Mouse (Mus musculus): ENCODE data around the gene Stk24.

Gene Stk24

GRCm38 (mm10) chr14:121285379-121286120, 94.3 kb downstream of the Stk24 start:
- in situ Hi-C loops (cut with MboI; ENCODE audit: unreplicated experiment in 2 of 2), result no loop called here

DNA sequence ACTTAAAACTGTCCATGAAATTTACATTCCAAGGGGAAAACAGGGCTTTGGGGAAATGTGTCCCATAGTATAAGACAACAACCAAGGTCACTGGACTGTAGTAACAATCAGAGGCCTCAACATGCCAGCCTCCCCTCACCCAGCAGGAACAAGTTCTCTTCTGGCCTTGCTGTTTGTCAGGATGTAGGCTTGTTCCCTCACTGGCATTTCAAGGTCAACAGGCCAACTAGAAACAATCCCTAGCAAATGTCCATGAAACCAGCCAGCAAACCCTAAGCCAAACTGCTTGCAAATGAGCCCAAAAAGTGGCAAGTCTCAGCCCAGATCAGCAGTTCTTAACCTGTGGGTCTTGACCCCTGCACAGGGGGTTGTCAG, 98.5 kb downstream of the Stk24 start:
- in situ Hi-C loops (cut with MboI; ENCODE audit: unreplicated experiment in 2 of 2), result loop anchor here in 1 of 2 experiments (5.0 kb wide), 1 partner anchor 101 kb away; the partner anchor contains the start of gene Stk24

GRCm38 (mm10) chr14:121280601-121281335, 99.0 kb downstream of the Stk24 start:
- in situ Hi-C loops (cut with MboI; ENCODE audit: unreplicated experiment in 2 of 2), result loop anchor here in 1 of 2 experiments (5.0 kb wide), 1 partner anchor 102 kb away; the partner anchor contains the start of gene Stk24

DNA sequence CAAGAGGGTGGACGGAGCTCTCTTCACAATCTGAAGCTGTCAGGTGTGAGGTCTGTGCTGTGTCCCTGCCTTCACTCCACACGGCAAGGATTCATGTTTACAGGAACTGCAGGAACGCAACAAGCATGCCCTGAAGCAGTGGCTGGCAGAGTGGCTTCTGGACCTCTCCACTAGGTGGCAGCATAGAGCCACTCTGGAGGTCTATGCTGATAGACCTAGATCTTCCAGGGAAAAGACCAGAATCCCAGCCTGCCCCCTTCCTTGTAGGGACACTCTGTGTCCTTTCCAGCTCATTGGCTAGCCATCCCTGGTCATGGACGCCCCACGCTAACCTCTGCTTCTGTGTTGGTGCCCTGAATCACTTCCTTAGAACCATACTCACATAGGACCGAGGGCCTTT, 100.7 kb downstream of the Stk24 start:
- in situ Hi-C loops (cut with MboI; ENCODE audit: unreplicated experiment in 2 of 2), result loop anchor here in 1 of 2 experiments (5.0 to 10.0 kb wide), 2 partner anchors 148 to 444 kb away; no protein-coding TSS in a partner anchor

GRCm38 (mm10) chr14:121276016-121276415, 103.8 kb downstream of the Stk24 start:
- in situ Hi-C loops (cut with MboI; ENCODE audit: unreplicated experiment in 2 of 2), result loop anchor here in 1 of 2 experiments (5.0 to 10.0 kb wide), 2 partner anchors 151 to 441 kb away; no protein-coding TSS in a partner anchor

DNA sequence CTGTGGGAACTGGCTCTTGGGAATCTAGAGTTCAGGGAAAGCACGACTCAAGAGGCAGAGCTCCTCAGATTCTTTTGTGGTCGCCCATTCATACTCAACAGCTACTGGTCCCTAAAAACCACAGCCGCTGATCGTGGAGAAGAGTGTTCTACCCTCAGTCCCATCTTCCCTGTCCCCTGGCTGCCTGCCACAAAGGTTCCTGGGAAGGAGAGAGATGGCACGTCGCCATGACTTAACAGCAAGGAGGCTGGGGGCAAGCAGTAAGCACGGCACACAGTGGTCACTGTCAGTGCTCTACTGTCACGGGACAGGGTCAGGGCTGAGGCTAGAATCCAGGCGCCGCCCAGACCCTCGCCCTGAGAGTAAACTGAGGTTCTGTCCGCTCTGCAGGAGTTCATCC, 104.8 kb downstream of the Stk24 start:
- in situ Hi-C loops (cut with MboI; ENCODE audit: unreplicated experiment in 2 of 2), result loop anchor here (5.0 to 10.0 kb wide), 4 partner anchors 152 to 440 kb away; no protein-coding TSS in a partner anchor

- in situ Hi-C loops (cut with MboI; ENCODE audit: unreplicated experiment in 2 of 2), result loop anchor here (5.0 to 10.0 kb wide), 3 partner anchors 162 to 436 kb away; no protein-coding TSS in a partner anchor
These were observed 109.3 kb downstream of the Stk24 start for GRCm38 (mm10) chr14:121270490-121270889.

DNA sequence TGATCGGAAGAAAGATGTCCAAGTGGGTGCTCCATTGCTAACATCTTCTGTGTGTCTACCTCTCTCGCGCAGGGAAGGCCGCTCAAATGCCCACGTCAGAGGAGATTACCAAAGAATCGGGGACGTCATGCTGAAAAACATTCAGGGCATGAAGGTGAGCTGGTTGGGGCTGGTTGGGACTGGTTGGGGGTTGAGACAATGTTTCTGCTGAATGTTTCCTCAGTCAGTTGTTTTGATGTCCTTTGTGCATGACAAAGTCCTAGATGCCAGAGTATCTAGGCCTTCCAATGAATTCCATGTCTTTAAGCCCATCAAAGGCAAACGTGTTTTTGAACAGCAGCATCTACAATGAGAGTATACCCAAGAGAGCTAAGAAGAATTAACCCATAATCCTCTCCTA, 112.0 kb downstream of the Stk24 start:
- in situ Hi-C loops (cut with MboI; ENCODE audit: unreplicated experiment in 2 of 2), result loop anchor here (5.0 to 10.0 kb wide), 2 partner anchors 307 to 310 kb away; no protein-coding TSS in a partner anchor

DNA sequence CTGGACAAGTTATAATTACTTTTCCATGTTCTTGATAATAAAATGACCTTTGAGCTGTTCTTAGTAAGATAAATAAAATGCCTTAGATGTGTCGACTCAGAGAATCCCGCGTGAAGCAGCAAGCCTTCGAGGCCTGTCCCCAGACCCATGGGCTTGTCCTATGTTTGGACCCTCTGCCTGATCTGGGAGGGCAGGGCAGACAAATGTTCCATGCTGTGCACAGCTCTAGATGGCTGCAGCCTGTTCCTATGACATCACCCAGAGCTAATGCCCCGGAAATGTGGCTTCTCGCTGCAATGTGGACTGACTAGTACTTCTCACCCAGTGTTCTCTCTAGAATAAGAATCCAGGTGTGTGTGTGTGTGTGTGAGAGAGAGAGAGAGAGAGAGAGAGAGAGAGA, 115.4 kb downstream of the Stk24 start:
- in situ Hi-C loops (cut with MboI; ENCODE audit: unreplicated experiment in 2 of 2), result loop anchor here in 1 of 2 experiments (10.0 kb wide), 1 partner anchor 310 kb away; no protein-coding TSS in a partner anchor

- in situ Hi-C loops (cut with MboI; ENCODE audit: unreplicated experiment in 2 of 2), result loop anchor here in 1 of 2 experiments (10.0 kb wide), 1 partner anchor 311 kb away; no protein-coding TSS in a partner anchor
These were observed 115.9 kb downstream of the Stk24 start for GRCm38 (mm10) chr14:121263912-121264311.

GRCm38 (mm10) chr14:121262606-121263005, 117.2 kb downstream of the Stk24 start:
- in situ Hi-C loops (cut with MboI; ENCODE audit: unreplicated experiment in 2 of 2), result loop anchor here in 1 of 2 experiments (10.0 kb wide), 1 partner anchor 312 kb away; no protein-coding TSS in a partner anchor

DNA sequence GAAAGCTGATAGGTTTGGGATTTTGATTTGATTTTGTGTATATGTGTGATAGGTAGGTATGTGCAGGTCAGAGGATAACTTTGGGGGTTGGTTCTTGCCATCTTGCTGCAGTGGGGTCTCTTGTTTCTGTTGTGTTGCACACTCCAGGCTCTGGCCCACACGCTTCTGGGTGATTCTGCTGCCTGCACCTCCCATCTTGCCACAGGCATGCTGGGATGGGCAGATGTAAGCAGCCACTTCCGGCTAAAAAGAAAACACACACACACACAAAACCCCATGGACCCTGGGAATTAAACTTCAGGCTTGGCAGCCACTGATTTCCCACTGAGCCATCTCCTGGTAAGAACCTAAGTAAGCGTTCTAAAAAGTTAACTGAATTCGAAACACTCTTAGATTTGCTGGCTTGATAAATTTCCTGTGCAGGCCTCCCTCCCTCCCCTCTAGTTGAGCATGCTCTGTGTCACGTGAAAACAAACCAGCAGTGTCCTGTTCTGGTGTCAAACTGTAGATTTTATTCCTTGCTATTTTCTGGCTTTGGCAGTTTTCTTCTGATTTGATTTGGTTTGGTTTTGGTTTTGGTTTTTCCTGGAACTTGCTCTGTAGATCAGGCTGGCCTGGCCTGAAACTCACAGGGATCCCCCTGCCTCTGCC, 118.5 kb downstream of the Stk24 start:
- in situ Hi-C loops (cut with MboI; ENCODE audit: unreplicated experiment in 2 of 2), result loop anchor here in 1 of 2 experiments (10.0 kb wide), 1 partner anchor 313 kb away; no protein-coding TSS in a partner anchor

DNA sequence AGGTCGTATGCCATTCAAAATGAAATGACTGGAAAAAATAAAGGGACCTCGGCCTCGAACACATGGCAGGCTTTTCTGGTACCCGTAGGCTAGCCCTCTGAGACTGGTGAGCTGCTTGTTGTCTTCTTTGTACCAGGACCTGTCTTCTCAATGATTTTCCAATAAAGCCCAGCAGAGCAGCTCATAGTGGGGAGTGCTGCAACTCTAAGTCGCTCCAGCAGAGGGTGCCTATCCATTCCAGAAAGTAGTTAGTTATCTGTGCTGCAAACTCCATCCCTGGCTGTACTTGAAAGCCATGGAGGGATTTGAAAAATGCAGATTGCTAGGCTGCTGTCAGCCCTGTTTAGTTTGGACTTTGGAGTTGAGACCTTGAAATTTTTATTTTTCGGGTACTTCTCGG, 120.0 kb downstream of the Stk24 start:
- in situ Hi-C loops (cut with MboI; ENCODE audit: unreplicated experiment in 2 of 2), result loop anchor here in 1 of 2 experiments (10.0 kb wide), 1 partner anchor 315 kb away; no protein-coding TSS in a partner anchor

GRCm38 (mm10) chr14:121259332-121259731, 120.5 kb downstream of the Stk24 start:
- in situ Hi-C loops (cut with MboI; ENCODE audit: unreplicated experiment in 2 of 2), result no loop called here

DNA sequence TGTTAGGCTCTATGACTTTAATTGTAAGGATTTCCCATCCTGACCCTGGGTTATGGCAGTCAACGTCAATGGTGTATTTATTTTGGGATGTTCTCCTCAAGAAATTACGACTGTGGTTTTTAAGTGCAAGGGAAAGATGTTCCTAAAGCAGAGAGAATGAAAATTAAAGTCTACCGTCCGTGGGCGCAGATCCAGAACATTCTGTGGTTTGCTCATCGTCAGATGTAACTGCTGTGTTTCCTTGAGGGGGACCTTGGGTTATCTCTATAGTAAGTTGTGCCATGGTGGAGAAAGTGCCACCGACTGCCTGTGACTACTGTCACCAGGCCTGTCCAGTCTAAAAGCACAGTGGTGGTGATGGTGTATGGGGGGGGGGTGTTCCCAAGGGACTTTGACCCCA, 122.9 kb downstream of the Stk24 start:
- in situ Hi-C loops (cut with MboI; ENCODE audit: unreplicated experiment in 2 of 2), result no loop called here

- in situ Hi-C loops (cut with MboI; ENCODE audit: unreplicated experiment in 2 of 2), result no loop called here
These were observed 124.3 kb downstream of the Stk24 start for GRCm38 (mm10) chr14:121255469-121255868.

DNA sequence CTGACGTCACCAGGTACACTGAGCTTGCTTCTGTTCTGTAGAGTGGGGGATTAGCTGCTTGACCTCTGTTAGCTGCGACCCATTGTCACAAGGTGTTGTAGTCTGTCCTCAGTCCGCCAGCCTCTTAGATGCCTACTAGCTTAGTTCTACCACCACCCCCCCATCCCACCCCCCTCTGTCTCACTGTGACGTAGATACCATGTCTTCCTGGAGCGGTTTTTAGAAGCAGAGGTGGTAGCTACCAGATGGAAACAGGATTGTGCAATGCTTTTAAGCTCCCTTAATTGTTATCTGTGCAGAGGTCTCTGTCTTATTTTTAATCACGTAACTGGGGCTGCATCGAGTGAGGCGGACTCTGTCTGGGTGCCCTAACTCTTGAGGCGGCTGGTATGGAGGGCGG, 124.9 kb downstream of the Stk24 start:
- in situ Hi-C loops (cut with MboI; ENCODE audit: unreplicated experiment in 2 of 2), result no loop called here

- in situ Hi-C loops (cut with MboI; ENCODE audit: unreplicated experiment in 2 of 2), result no loop called here
These were observed 127.3 kb downstream of the Stk24 start for GRCm38 (mm10) chr14:121252542-121252941.

DNA sequence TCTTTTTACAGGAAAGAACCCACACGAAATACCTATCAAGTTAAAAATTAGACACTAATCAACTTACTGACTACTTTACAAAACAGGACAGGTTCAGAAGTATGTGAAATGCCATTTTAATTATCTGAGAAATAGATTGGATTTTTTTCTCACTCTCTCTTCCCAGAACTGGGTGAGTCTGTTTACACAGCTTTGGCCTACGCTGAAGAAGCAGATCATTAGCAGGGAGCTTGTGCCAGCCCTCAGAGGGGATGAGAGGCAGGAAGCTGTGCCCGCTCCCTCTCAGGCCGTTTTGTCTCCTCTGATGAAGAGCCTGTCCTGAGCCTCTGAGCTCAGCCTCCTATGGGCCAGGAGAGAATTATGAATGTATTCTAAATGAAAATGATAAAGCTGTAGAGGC, 128.1 kb downstream of the Stk24 start:
- in situ Hi-C loops (cut with MboI; ENCODE audit: unreplicated experiment in 2 of 2), result no loop called here

DNA sequence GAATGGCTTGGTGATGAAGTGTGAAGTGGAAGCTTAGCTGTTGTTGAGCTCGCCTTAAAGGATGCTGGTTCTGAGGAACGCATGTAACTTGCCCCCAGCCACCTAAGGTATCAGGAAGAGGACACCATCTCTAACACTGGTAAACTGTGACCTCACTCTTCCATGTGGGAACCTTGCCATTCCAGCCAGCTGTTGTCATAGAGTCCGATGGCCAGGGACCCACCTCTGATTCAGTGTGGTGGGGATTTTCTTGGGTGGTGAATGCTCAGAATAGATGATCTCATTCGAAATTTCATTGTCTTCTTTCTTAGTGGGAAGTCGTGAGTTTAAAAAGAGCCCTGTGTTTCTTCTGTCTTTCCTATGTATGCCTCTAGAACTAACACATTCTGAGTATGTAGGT, 128.7 kb downstream of the Stk24 start:
- in situ Hi-C loops (cut with MboI; ENCODE audit: unreplicated experiment in 2 of 2), result no loop called here
